Mouse (Mus musculus) adrenal gland, postnatal 36 days (tissue): ENCODE data around the gene Rrp7a. TPM values are rescaled to one million over a fixed set of nuclear protein-coding genes. Genes with fewer than 3 reads are reported as not detected.
A peak's percentile ranks its signal among the peaks of the same experiment; 100 is the strongest.

Source experiments
- DNase-seq, 2 experiments: peaks; one replicate each; pipeline ENCODE4 v3.0.0; 2021; ENCODE audit warnings: mixed read lengths in 1 of 2
- total RNA-seq, 2 experiments: library from RNA; stranded (reverse); gene quantifications; 2 replicates each; pipeline ENCODE4 v1.2.3; 2021

Rrp7a gene
- total RNA-seq, 2 experiments from 2014 or later = 108 to 127 TPM

- DNase-seq = no peak
Measured at GRCm38 (mm10) chr15:83111874-83112273, 10.7 kb downstream of the Rrp7a start.

DNA sequence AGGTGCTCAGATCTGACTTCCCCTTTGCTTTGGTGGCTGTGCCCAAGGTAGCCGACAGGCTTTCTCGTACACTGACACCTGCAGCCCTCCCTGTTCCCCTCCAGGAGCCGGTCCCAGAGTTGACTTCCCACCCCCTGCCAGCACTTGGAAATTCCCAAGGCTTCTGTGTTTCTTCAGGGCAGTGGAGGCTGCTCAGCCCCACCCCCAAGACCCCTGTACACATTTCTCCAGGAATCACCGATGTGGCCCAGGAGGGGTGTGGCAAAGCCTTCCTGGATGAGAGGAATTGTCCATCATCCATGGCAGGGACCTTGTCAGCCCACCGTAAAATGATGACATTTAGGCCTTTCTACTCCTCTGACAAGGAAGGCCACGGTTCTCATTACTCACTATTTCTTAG, 11.3 kb downstream of the Rrp7a start:
- peak in 1 of 2 experiments; percentile 20 for DNase-seq

DNA sequence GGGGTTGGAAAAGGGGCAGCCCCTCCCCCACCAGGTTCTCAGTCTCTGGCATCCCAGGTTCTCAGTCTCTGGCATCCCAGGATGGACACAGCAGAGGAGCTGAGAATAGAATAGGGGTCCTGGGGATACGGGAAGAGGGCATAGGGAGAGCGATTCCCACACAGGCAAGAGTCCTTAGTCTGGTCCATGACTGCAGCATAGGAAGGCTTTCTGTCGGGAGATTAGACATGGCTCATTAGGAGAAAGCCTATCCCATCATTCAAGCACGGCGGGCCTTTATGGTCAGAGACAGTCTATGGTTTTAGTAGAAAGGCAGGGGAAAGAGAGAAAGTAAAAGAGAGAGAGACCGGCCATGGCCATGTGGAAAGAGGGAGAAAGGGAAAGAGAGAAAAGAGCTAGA, 14.8 kb downstream of the Rrp7a start:
- DNase-seq = no peak

GRCm38 (mm10) chr15:83106426-83106825, 16.2 kb downstream of the Rrp7a start:
- no peak for DNase-seq

GRCm38 (mm10) chr15:83103111-83103510, 19.5 kb downstream of the Rrp7a start:
- DNase-seq = no peak

DNA sequence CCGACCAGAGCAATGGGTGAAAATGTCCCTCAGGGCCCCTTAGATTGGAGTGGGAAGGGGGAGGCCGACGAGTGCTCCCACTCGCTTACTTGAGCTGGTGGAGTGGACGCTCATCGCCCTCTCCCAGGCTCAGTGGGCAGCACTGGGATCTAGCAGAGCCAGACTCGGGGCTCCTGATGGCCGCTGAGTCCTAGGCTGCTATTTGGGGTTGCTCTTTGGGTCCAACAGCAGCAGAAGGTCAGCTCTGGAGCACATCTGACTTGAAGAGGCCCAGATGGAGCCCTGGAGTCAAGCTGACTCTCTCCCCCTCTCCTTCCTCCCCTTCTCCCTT, 22.3 kb downstream of the Rrp7a start:
- no peak for DNase-seq

DNA sequence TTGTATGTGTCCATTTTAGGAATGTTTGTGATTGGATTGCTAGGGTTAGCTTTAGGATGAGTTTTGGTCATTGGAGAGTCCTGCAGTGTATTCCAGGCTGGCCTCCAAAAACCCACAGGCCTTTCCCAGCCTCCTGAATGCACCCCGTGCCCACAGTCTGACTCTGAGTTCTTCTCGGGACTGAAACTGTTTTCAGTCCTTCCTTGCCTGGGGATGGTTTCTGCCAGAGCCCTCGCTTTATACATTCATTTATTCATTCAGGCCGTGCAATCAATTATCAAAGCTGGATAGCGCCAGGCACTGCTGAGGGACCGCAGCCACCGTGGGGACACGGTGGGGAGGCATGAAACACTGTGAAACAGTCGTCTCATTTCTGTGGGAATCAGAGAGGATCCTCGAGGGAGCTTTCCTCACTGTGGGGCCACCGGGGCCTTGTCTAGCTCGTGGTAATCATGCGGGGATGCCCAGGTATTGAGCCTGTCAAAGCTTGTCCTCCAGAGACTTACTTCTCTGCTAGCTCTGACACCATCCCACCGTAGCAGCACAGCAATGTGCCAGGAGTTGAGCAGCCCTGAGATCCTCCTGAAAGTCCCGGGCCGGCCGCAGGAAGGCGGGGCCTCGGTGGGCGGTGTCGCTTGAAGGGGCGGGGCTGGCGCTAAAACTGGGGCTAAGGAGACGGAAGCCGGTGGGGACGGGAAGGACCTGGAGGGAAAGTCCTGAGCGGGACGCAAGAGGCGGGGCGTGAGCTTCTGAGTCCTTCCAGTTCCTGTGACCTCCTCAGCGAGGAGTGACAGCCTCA, 22.9 kb downstream of the Rrp7a start:
- peak; percentile 97 to 98 for DNase-seq

DNA sequence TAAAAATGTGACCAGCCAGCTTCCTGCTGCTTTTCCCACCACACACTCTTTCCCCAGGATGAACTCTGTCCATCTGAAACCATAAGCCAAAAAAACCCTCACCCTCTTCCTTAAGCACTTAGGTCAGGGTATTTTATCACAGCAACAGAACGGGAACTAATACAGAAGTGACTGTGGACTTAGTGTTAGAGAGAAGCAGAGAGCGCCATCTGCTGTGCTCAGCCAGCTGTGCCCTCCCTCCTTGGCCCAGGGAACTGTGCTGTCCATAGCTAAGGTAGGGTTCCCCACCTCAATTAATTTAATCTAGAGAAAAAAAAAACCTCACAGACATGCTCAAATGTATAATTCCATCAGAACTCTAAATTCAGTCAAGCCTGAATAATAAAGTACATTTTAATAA, 26.7 kb downstream of the Rrp7a start:
- DNase-seq = no peak

- DNase-seq = peak in 1 of 2 experiments; percentile 29
Measured at GRCm38 (mm10) chr15:83093687-83094086, 28.9 kb downstream of the Rrp7a start.

GRCm38 (mm10) chr15:83090874-83091273, 31.7 kb downstream of the Rrp7a start:
- no peak for DNase-seq

DNA sequence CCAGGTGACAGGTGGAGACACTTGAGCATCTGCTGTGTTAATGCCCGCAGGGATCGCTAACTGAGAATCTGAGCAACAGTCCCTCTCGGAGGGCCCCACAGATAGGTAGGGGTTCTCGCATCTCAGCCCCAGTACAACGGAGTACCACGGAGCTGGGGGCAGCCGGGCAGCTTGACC, 33.3 kb downstream of the Rrp7a start, which contains the start of gene Serhl:
Gene Serhl, plus strand, starts transcription at position 78 of the 177 bp plus-strand sequence.
- DNase-seq = no peak

- DNase-seq = no peak
Measured at GRCm38 (mm10) chr15:83088495-83089428, 33.8 kb downstream of the Rrp7a start.

- DNase-seq = no peak
Measured at GRCm38 (mm10) chr15:83086636-83087328, 35.8 kb downstream of the Rrp7a start.

- peak; percentile 69 to 84 for DNase-seq
Measured at GRCm38 (mm10) chr15:83085901-83086300, 36.7 kb downstream of the Rrp7a start.

GRCm38 (mm10) chr15:83084022-83084640, 38.5 kb downstream of the Rrp7a start:
- DNase-seq = peak in 1 of 2 experiments; percentile 15

DNA sequence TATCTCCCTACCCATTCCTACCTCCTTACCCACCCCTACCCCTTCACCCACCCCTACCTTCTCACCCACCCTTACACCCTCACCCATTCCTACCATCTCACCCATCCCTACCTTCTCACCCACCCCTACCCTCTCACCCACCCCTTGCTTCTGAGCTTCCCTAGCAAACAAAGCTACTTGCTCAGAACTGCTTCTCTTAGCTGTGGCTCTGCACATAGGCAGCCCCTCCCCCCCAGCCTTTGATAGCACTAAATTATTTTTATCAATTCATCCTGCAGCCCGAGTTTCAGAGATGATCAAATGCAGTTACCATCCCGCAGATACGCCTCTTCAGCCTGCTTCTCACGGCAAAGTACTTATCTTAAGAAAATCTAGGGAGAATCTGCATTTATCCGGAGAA, 39.1 kb downstream of the Rrp7a start:
- no peak for DNase-seq

DNA sequence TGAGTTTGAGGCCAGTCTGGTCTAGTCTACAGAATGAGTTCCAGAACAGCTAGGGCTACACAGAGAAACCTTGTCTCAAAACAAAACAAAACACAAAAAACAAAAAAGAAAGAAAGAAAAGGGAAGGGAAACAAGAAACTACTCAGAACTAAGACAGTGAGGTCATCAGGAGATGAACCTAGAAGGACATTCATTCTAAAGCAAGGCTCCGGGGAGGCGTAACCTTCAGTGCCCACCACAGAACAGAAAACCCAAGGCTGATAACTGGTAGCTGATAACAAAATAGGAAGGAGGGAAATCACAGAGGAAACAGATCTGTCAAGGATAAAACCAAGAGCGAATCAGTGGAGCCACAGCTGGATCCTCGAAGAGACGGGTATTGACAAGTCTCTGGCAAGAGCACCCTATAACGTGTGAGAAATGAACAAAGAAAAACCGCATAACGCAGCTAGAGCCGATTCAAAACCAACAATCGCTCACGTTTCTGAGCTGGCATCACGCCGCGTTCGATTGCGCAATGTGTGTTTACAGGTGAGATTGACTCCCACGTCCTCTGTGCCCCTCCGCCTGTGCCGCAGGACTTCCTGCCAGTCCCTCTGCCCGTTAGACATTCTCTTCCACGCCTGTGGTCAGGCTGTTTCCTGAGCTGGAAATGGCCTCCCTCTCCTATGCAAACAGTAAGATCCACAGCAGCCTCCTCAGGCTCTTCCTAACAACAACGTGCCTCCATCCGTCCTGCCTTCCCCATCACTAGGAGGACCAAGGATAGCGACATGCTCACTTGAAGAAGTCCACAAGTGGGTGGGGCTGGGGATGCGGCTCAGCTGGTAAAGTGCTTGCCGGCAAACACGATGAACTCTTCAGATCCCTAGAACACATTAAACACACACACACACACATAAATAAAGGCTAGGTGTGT, 46.7 kb downstream of the Rrp7a start:
- DNase-seq = no peak

DNA sequence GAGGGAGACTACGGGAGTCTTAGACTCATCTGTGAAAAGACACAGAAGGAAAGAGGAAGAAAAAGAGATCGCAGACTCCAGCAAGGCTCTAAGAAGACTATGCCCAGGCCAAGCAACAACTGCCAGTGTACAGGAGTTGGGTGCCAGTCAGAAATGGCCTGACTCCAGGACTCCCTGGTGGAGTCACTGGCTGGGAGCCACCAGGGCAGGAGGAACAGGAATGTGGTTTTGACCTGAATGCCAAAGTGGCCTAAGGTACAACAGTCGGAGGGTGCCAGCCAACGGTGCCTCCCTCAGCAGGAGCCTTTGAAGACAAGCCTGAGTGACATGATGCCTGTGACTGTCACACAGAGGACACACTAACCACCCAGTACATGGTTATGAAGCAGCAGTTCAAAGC, 48.4 kb downstream of the Rrp7a start:
- peak in 1 of 2 experiments; percentile 48 for DNase-seq

- no peak for DNase-seq
Measured at GRCm38 (mm10) chr15:83071752-83072151, 50.8 kb downstream of the Rrp7a start.

DNA sequence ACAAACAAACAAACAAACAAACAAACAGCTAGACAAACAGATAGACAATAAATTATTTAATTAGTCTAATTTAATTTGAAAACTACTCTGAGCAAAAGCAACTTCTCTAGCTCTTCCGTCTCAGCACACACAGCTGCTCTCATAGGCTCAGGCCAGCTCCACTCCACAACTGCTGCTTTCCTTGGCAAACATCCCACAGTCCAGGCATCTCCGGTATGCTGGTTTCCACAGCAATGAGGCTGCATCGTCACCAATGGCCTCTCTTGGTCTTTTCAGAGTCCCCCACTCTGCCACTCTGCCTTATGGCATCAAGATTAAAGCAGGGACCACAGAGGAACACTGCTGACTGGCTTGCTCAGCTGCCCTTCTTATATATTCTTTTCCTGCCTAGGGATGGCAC, 51.7 kb downstream of the Rrp7a start:
- DNase-seq = no peak

- no peak for DNase-seq
Measured at GRCm38 (mm10) chr15:83068270-83068669, 54.3 kb downstream of the Rrp7a start.
